Mouse (Mus musculus) testis, postnatal 14 days (tissue): Measurements from ENCODE around the gene Rps27l.

Experiments used
- DNase-seq: peaks from one replicate; pipeline ENCODE4 v3.0.0; 2021; ENCODE audit warnings: low spot score

Rps27l gene

GRCm38 (mm10) chr9:66920488-66921279, 25.2 kb upstream of the Rps27l start:
- DNase-seq, result no peak

- DNase-seq, result no peak
These were observed 23.8 kb upstream of the Rps27l start for GRCm38 (mm10) chr9:66922076-66922475.

- DNase-seq, result no peak
These were observed 20.0 kb upstream of the Rps27l start for GRCm38 (mm10) chr9:66925853-66926252.

- DNase-seq, result no peak
These were observed 18.0 kb upstream of the Rps27l start for GRCm38 (mm10) chr9:66927696-66928402.

GRCm38 (mm10) chr9:66930351-66930750, 15.5 kb upstream of the Rps27l start:
- no peak for DNase-seq

GRCm38 (mm10) chr9:66933869-66934808, 11.7 kb upstream of the Rps27l start:
- no peak for DNase-seq

GRCm38 (mm10) chr9:66937507-66937906, 8.4 kb upstream of the Rps27l start:
- no peak for DNase-seq

GRCm38 (mm10) chr9:66938836-66939235, 7.0 kb upstream of the Rps27l start:
- DNase-seq, result no peak

- no peak for DNase-seq
These were observed 725 bp upstream of the Rps27l start for GRCm38 (mm10) chr9:66945161-66945560.

- DNase-seq, result no peak
These were observed 2.6 kb downstream of the Rps27l start for GRCm38 (mm10) chr9:66948536-66948935.

GRCm38 (mm10) chr9:66952321-66952720, 6.4 kb downstream of the Rps27l start:
- no peak for DNase-seq

- no peak for DNase-seq
These were observed 7.0 kb downstream of the Rps27l start for GRCm38 (mm10) chr9:66952886-66953285.

- DNase-seq, result no peak
These were observed 11.6 kb downstream of the Rps27l start for GRCm38 (mm10) chr9:66957451-66957850.

GRCm38 (mm10) chr9:66961478-66961877, 15.6 kb downstream of the Rps27l start:
- DNase-seq, result no peak

GRCm38 (mm10) chr9:66967492-66967891, 21.6 kb downstream of the Rps27l start:
- no peak for DNase-seq

GRCm38 (mm10) chr9:66971116-66971515, 25.2 kb downstream of the Rps27l start:
- DNase-seq, result no peak

GRCm38 (mm10) chr9:66974721-66975225, 28.9 kb downstream of the Rps27l start:
- DNase-seq, result peak; percentile 85

GRCm38 (mm10) chr9:66975239-66975645, 29.4 kb downstream of the Rps27l start, which contains the start of gene Lactb:
TSS of gene Lactb (minus strand) at chr9:66975484.
- peak; percentile 93 for DNase-seq

GRCm38 (mm10) chr9:66977121-66977520, 31.2 kb downstream of the Rps27l start:
- DNase-seq, result no peak

GRCm38 (mm10) chr9:66977982-66978381, 32.1 kb downstream of the Rps27l start:
- no peak for DNase-seq

- no peak for DNase-seq
These were observed 32.6 kb downstream of the Rps27l start for GRCm38 (mm10) chr9:66978468-66978867.

GRCm38 (mm10) chr9:66980458-66980857, 34.6 kb downstream of the Rps27l start:
- peak; percentile 54 for DNase-seq
